Mouse (Mus musculus) lung, adult 2 months (tissue): ENCODE results near the gene Apoc4. TPM values are rescaled to one million over a fixed set of nuclear protein-coding genes. Genes with fewer than 3 reads are reported as not detected.

Experiments used
- DNase-seq: peaks from one replicate; pipeline ENCODE4 v3.0.0; 2022
- H3K4me1 ChIP-seq: fragments of 200-500 bp; 2 replicates; pipeline ENCODE4 v1.6.1; 2011; ENCODE audit warnings: low read length; ENCODE audit not compliant: control insufficient read depth, insufficient read depth
- H3K4me3 ChIP-seq: fragments of 200-500 bp; replicated peaks from 2 replicates; pipeline ENCODE3; 2011; ENCODE audit warnings: low read depth, mild to moderate bottlenecking, control low read depth, low read length; ENCODE audit errors: extremely low read depth
- CTCF ChIP-seq: fragments of 200-500 bp; IDR thresholded peaks from 2 replicates; pipeline ENCODE4 v1.5.1; 2011; ENCODE audit warnings: mild to moderate bottlenecking, low read length, control low read depth; ENCODE audit not compliant: insufficient read depth
- POLR2A ChIP-seq: fragments of 200-500 bp; IDR thresholded peaks from 2 replicates; pipeline ENCODE4 v1.6.1; 2011; ENCODE audit warnings: low read depth, mild to moderate bottlenecking, control low read depth, low read length, borderline replicate concordance; ENCODE audit errors: extremely low read depth
- WGBS: fragments of 180-500 bp; shearing (Covaris S2); methylation state at CpG from one replicate; pipeline ENCODE4 v1.1.7; 2018; 5-methylcytosine and 5-hydroxymethylcytosine counted together
- polyA plus RNA-seq: library from polyadenylated mRNA; depleted of rRNA; stranded (reverse); fragments of >200 nt; gene quantifications from 2 replicates; pipeline ENCODE4 v1.2.3, GENCODE M21; 2012

Apoc4 gene
- polyA plus RNA-seq, 1 experiment, result 1.4 TPM

GRCm38 (mm10) chr7:19641223-19641622 lies 40.1 kb downstream of the Apoc4 start:
- DNase-seq, result no peak
- no peak overlapping the region for H3K4me3 ChIP-seq
- no peaks in the 10 kb centered on the region for H3K4me1 ChIP-seq
- 89% methylated on average over 4 of the region's 4 CpGs for WGBS
- no peak for TF ChIP-seq POLR2A
- no peak for TF ChIP-seq CTCF

- DNase-seq, result no peak
- Histone ChIP-seq H3K4me3 (no peak overlapping the region), H3K4me1 (no peaks in the 10 kb centered on the region)
- TF ChIP-seq CTCF (no peak), POLR2A (no peak)
- WGBS, result 79% methylated on average over 11 of the region's 11 CpGs
These were observed 46.0 kb downstream of the Apoc4 start for GRCm38 (mm10) chr7:19635074-19635827.

GRCm38 (mm10) chr7:19634591-19634990 lies 46.7 kb downstream of the Apoc4 start:
- no peak for TF ChIP-seq POLR2A
- no peak for TF ChIP-seq CTCF
- whole genome bisulfite sequencing, result 92% methylated on average over 2 of the region's 2 CpGs
- Histone ChIP-seq H3K4me1 (peaks cover 1% of the 10 kb centered on the region; the same call in 1 of the 2 replicates), H3K4me3 (no peak overlapping the region)
- DNase-seq, result no peak

GRCm38 (mm10) chr7:19633855-19634254 lies 47.4 kb downstream of the Apoc4 start:
- TF ChIP-seq POLR2A, result no peak
- no peak for TF ChIP-seq CTCF
- WGBS, result 92% methylated on average over 15 of the region's 15 CpGs
- DNase-seq, result no peak

GRCm38 (mm10) chr7:19633197-19633596 lies 48.1 kb downstream of the Apoc4 start:
- 86% methylated on average over 17 of the region's 17 CpGs for WGBS

More at GRCm38 (mm10) chr7:19633855-19634254, 47.4 kb downstream of the Apoc4 start:
- H3K4me3 ChIP-seq, result no peak overlapping the region
- peaks cover 3% of the 10 kb centered on the region; the same call in 1 of the 2 replicates for H3K4me1 ChIP-seq

GRCm38 (mm10) chr7:19632720-19633119 lies 48.6 kb downstream of the Apoc4 start:
- no peak for TF ChIP-seq CTCF
- no peak for TF ChIP-seq POLR2A
- peaks cover 6% of the 10 kb centered on the region; the same call in 1 of the 2 replicates for H3K4me1 ChIP-seq
- no peak overlapping the region for H3K4me3 ChIP-seq
- DNase-seq, result no peak

More at GRCm38 (mm10) chr7:19633197-19633596, 48.1 kb downstream of the Apoc4 start:
- Histone ChIP-seq H3K4me1 (peaks cover 3% of the 10 kb centered on the region; the same call in 1 of the 2 replicates), H3K4me3 (no peak overlapping the region)
- TF ChIP-seq POLR2A (no peak), CTCF (no peak)
- DNase-seq, result no peak

- no peak for TF ChIP-seq POLR2A
- TF ChIP-seq CTCF, result no peak
- H3K4me3 ChIP-seq, result no peak overlapping the region
- DNase-seq, result no peak
- peaks cover 6% of the 10 kb centered on the region; the same call in 1 of the 2 replicates for H3K4me1 ChIP-seq
These were observed 49.0 kb downstream of the Apoc4 start for GRCm38 (mm10) chr7:19632275-19632674.

- Histone ChIP-seq H3K4me1 (peaks cover 6% of the 10 kb centered on the region; the same call in 1 of the 2 replicates), H3K4me3 (peak within 1 kb of the TSS; percentile 93)
- 1% methylated on average over 41 of the region's 41 CpGs for WGBS
- peak; percentile 90 for DNase-seq
- TF ChIP-seq CTCF (no peak), POLR2A (no peak)
These were observed 51.9 kb downstream of the Apoc4 start, which contains the start of gene Relb for GRCm38 (mm10) chr7:19629361-19629734. Gene Relb (minus strand): TSS chr7:19629438.

GRCm38 (mm10) chr7:19628536-19629360 lies 52.5 kb downstream of the Apoc4 start:
- Histone ChIP-seq H3K4me3 (peak overlapping the region; percentile 93), H3K4me1 (peaks cover 6% of the 10 kb centered on the region; the same call in 1 of the 2 replicates)
- TF ChIP-seq POLR2A (peak; percentile 61; the same call in 1 of the 2 replicates), CTCF (no peak)
- peak; percentile 97 for DNase-seq
- WGBS, result 2% methylated on average over 57 of the region's 57 CpGs
